Mouse (Mus musculus): Measurements from ENCODE around the gene Parp4. TPM values are rescaled to one million over a fixed set of nuclear protein-coding genes. Genes with fewer than 3 reads are reported as not detected.

The Parp4 gene
- polyA plus RNA-seq, 1 experiment = 0.01 TPM

DNA sequence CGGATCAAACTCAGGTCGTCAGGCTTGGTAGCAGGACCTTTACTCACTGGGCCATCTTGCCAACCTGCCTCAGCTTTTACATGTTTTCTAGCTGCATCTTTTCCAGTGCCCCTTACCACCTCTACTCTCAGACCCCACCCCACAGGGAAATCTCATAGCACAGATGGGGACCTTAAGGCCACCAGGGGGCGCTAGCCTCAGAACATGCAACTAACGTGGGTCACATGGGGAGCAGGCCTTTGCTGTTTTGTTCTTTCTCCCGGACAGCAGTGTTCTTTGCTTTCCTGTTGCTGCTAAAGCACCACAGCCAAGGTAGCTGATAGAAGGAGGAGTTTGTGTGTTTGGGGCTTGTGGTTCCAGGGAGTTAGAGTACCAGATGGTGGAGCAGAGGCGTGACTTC, 23.3 kb downstream of the Parp4 start:
- no peak overlapping the region for H3K4me3 ChIP-seq (replicated peaks)
- no peaks in the 10 kb centered on the region for H3K4me1 ChIP-seq (ENCODE audit: control insufficient read depth)
- peaks cover 2% of the 10 kb centered on the region; the same call in 1 of the 2 replicates for H3K36me3 ChIP-seq (ENCODE audit: control insufficient read depth)
- no peaks in the 10 kb centered on the region for H3K27me3 ChIP-seq (ENCODE audit: control insufficient read depth)
- no peaks in the 10 kb centered on the region for H3K9me3 ChIP-seq (ENCODE audit: control insufficient read depth, low read length)
- no peak for TF ChIP-seq TAL1 (IDR thresholded peaks at IDR 0.05; ENCODE audit: low read length)
- no peak for TF ChIP-seq GATA1 (IDR thresholded peaks at IDR 0.05; ENCODE audit: low read length)

DNA sequence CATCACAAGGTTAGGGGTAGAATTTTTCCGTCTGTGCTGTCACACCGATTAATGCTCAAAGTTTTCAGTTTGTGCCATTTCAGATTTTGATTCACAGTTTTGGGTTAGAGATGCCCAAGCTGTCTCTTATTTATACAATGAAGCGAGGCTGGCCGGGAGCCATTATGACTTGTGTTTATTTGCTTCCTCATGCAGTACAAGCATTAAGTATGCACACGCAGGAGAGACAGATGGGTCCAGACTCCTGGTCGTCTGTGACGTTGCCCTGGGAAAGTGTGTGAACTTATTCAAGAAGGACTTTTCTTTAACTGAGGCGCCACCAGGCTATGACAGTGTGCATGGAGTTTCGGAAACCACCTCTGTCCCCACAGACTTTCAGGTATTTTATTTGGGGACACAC, 26.6 kb downstream of the Parp4 start:
- no peaks in the 10 kb centered on the region for H3K9me3 ChIP-seq (ENCODE audit: control insufficient read depth, low read length)
- TF ChIP-seq GATA1 (IDR thresholded peaks at IDR 0.05; ENCODE audit: low read length) (no peak), TAL1 (IDR thresholded peaks at IDR 0.05; ENCODE audit: low read length) (no peak)

DNA sequence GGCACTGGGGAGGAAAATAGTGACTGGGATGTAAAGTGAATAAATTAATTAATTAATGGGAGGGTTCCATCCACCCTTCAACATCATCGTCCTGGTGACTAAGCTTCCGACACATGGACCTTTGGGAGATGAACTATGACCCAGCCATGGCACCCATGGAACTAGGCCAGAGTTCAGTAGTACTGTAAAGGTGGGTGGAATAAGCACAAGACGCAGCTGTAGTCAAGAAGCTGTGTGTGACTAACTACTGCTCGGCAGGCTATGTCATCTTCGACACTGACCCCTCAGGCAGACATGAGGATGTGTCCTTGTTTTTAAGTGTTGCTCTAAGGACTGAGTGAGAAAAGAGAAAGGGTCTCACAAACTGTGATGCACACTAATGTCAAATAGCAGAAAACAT, 29.0 kb downstream of the Parp4 start:
- no peak for TF ChIP-seq GATA1 (IDR thresholded peaks at IDR 0.05; ENCODE audit: low read length)
- TF ChIP-seq TAL1 (IDR thresholded peaks at IDR 0.05; ENCODE audit: low read length) = no peak
- Histone ChIP-seq H3K27me3 (ENCODE audit: control insufficient read depth) (no peaks in the 10 kb centered on the region), H3K4me1 (ENCODE audit: control insufficient read depth) (no peaks in the 10 kb centered on the region), H3K4me3 (replicated peaks) (no peak overlapping the region), H3K9me3 (ENCODE audit: control insufficient read depth, low read length) (no peaks in the 10 kb centered on the region), H3K36me3 (ENCODE audit: control insufficient read depth) (no peaks in the 10 kb centered on the region)

More for the DNA sequence above, 26.6 kb downstream of the Parp4 start:
- H3K4me3 ChIP-seq (replicated peaks) = no peak overlapping the region
- no peaks in the 10 kb centered on the region for H3K36me3 ChIP-seq (ENCODE audit: control insufficient read depth)
- no peaks in the 10 kb centered on the region for H3K4me1 ChIP-seq (ENCODE audit: control insufficient read depth)
- H3K27me3 ChIP-seq (ENCODE audit: control insufficient read depth) = no peaks in the 10 kb centered on the region

DNA sequence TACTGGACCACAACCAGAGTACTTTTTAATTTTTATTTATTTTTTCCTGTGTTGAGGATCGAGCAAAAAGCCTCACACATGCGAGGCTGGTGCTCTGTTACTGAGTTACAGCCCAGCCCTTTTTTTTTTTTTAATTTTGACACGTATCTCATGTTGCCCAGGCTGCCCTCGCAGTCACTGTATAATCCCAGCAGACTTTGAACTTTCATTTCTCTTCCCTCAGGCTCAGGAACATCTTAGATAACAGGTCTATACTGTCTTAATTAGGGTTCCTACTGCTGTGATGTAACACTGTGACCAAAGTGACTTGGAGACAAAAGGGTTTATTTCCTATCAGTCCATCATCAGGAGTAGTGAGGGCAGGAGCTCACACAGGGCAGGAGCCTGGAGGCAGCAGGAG, 29.7 kb downstream of the Parp4 start:
- Histone ChIP-seq H3K4me1 (ENCODE audit: control insufficient read depth) (no peaks in the 10 kb centered on the region), H3K4me3 (replicated peaks) (no peak overlapping the region), H3K36me3 (ENCODE audit: control insufficient read depth) (no peaks in the 10 kb centered on the region), H3K9me3 (ENCODE audit: control insufficient read depth, low read length) (no peaks in the 10 kb centered on the region), H3K27me3 (ENCODE audit: control insufficient read depth) (no peaks in the 10 kb centered on the region)
- TF ChIP-seq TAL1 (IDR thresholded peaks at IDR 0.05; ENCODE audit: low read length) = no peak
- no peak for TF ChIP-seq GATA1 (IDR thresholded peaks at IDR 0.05; ENCODE audit: low read length)

DNA sequence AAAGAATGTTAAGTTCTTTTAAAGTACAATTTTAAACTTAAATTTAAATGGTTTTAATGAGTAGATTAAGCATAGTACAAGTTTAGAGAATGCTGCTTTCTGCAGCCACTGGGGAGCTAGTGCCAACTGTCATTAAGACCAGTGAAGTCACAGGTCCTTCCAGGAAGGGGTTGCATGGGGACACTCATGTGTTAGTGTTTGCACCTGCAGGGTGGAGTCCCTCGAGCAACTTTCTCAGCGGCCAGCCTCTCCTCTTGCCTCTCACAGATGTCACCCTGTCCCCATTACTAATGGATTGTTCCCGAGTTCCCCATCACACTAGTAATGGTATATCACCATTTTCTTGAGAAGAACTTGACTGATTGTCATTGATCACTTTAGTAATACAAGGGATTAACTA, 37.8 kb downstream of the Parp4 start:
- H3K27me3 ChIP-seq (ENCODE audit: control insufficient read depth) = no peaks in the 10 kb centered on the region
- H3K9me3 ChIP-seq (ENCODE audit: control insufficient read depth, low read length) = no peaks in the 10 kb centered on the region
- no peaks in the 10 kb centered on the region for H3K4me1 ChIP-seq (ENCODE audit: control insufficient read depth)
- no peak overlapping the region for H3K4me3 ChIP-seq (replicated peaks)
- no peaks in the 10 kb centered on the region; the same call in 1 of the 2 replicates for H3K36me3 ChIP-seq (ENCODE audit: control insufficient read depth)
- TF ChIP-seq TAL1 (IDR thresholded peaks at IDR 0.05; ENCODE audit: low read length) (no peak), GATA1 (IDR thresholded peaks at IDR 0.05; ENCODE audit: low read length) (no peak)

DNA sequence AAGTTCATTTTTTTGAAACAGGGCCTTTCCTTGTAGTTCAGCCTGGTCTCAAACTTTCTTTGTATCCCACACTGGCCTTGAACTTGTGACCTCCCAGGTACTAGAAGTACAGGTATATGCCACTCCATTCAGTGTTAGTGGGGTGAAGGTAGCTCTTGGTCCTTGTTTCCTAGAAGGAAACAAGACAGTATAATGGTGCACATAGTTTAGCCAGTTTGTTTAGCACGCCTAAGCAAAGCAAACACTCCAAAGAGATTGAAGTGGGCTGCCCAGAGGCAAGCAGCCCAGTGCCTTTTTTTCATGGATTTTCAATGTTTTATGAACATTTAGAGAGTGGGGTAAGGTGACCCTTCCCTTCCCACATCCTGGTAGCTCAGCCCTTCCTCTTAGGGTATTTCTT, 42.1 kb downstream of the Parp4 start:
- H3K36me3 ChIP-seq (ENCODE audit: control insufficient read depth) = no peaks in the 10 kb centered on the region; the same call in 1 of the 2 replicates
- H3K4me3 ChIP-seq (replicated peaks) = no peak overlapping the region
- H3K9me3 ChIP-seq (ENCODE audit: control insufficient read depth, low read length) = no peaks in the 10 kb centered on the region
- no peak for TF ChIP-seq TAL1 (IDR thresholded peaks at IDR 0.05; ENCODE audit: low read length)
- no peak for TF ChIP-seq GATA1 (IDR thresholded peaks at IDR 0.05; ENCODE audit: low read length)
- H3K27me3 ChIP-seq (ENCODE audit: control insufficient read depth) = no peaks in the 10 kb centered on the region
- H3K4me1 ChIP-seq (ENCODE audit: control insufficient read depth) = no peaks in the 10 kb centered on the region

DNA sequence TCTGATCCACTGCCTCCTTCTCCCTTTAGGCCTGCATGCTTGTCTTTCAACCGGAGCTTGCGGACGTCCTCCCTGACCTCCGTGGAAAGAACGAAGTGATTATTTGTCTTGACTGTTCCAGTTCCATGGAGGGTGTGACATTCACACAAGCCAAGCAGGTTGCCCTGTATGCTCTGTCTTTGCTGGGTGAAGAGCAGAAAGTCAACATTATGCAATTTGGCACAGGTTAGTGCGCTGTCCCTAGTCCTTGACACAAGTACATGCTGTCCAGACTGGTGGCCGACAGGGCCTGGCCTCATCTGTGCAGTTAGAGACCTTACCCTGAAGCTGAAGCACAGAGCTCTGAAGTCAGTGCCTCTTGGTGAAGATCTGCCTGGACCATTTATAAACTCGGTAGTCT, 45.0 kb downstream of the Parp4 start:
- no peaks in the 10 kb centered on the region for H3K27me3 ChIP-seq (ENCODE audit: control insufficient read depth)
- H3K36me3 ChIP-seq (ENCODE audit: control insufficient read depth) = no peaks in the 10 kb centered on the region; the same call in 1 of the 2 replicates
- TF ChIP-seq GATA1 (IDR thresholded peaks at IDR 0.05; ENCODE audit: low read length) (no peak), TAL1 (IDR thresholded peaks at IDR 0.05; ENCODE audit: low read length) (no peak)

DNA sequence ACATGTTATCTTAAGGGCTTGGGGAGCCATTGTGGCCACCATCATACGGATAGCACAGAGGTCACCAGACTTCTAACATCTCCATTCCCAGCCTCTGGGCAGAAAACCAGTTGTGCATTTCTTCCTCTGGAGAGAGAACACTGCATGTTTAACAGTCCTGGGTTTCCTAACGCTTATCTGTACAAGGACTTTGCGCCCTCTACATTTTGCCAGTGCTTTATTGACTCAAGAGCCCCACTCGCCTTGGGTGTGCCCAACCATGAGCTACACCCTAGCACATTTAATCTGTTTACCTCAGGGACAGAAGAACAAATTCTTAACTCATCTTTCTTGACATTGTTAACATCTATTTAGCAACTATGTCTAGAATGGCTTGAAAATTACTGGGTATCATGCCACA, 50.8 kb downstream of the Parp4 start:
- H3K27me3 ChIP-seq (ENCODE audit: control insufficient read depth) = no peaks in the 10 kb centered on the region
- H3K9me3 ChIP-seq (ENCODE audit: control insufficient read depth, low read length) = peaks cover 3% of the 10 kb centered on the region
- TF ChIP-seq TAL1 (IDR thresholded peaks at IDR 0.05; ENCODE audit: low read length) (no peak), GATA1 (IDR thresholded peaks at IDR 0.05; ENCODE audit: low read length) (no peak)
- H3K4me3 ChIP-seq (replicated peaks) = no peak overlapping the region
- peaks cover 2% of the 10 kb centered on the region; the same call in 1 of the 2 replicates for H3K36me3 ChIP-seq (ENCODE audit: control insufficient read depth)
- no peaks in the 10 kb centered on the region for H3K4me1 ChIP-seq (ENCODE audit: control insufficient read depth)

More for the DNA sequence above, 45.0 kb downstream of the Parp4 start:
- H3K4me3 ChIP-seq (replicated peaks) = no peak overlapping the region
- no peaks in the 10 kb centered on the region for H3K4me1 ChIP-seq (ENCODE audit: control insufficient read depth)
- no peaks in the 10 kb centered on the region for H3K9me3 ChIP-seq (ENCODE audit: control insufficient read depth, low read length)

DNA sequence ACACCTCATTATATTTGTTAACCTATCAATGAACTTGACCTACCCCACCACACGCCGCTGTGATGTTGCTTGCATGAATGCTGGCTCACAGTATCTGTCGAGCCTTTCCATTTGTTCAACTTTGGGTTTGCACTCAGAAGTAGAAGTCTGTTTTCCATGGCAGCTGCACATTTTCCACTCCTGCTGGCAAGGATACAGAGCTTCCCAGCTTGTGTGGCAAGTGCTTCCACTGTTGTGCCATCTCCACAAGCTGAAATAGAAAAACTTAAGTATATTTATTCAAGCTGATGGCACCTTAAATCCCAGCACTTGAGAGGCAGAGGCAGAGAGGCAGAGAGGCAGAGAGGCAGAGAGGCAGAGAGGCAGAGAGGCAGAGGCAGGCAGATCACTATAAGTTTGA, 52.9 kb downstream of the Parp4 start:
- Histone ChIP-seq H3K27me3 (ENCODE audit: control insufficient read depth) (no peaks in the 10 kb centered on the region), H3K9me3 (ENCODE audit: control insufficient read depth, low read length) (peaks cover 3% of the 10 kb centered on the region), H3K36me3 (ENCODE audit: control insufficient read depth) (peaks cover 2% of the 10 kb centered on the region; the same call in 1 of the 2 replicates), H3K4me3 (replicated peaks) (no peak overlapping the region), H3K4me1 (ENCODE audit: control insufficient read depth) (no peaks in the 10 kb centered on the region)
- TF ChIP-seq TAL1 (IDR thresholded peaks at IDR 0.05; ENCODE audit: low read length) = no peak
- TF ChIP-seq GATA1 (IDR thresholded peaks at IDR 0.05; ENCODE audit: low read length) = no peak

DNA sequence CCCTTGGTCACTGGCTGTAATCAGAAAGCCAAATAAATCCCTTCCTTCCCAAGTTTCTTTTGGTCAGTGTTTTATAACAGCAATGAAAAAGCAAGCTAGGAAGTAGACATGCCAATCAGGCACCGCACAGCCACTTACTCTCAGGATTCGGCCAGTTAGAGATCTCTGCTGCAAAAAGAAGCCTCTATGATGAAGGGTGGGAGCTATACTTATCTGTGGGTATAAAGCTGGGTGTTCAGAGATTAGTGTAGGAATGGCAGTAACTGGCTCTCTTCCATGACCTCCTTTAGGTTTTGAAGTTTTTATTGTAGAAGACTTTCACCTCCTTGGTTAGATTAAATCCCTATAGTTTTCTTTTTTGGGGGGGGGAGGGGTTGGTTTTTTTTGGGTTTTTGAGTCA, 55.7 kb downstream of the Parp4 start:
- H3K4me1 ChIP-seq (ENCODE audit: control insufficient read depth) = peaks cover under 1% of the 10 kb centered on the region
- no peak overlapping the region for H3K4me3 ChIP-seq (replicated peaks)
- TF ChIP-seq GATA1 (IDR thresholded peaks at IDR 0.05; ENCODE audit: low read length) = no peak
- H3K36me3 ChIP-seq (ENCODE audit: control insufficient read depth) = peaks cover 2% of the 10 kb centered on the region; the same call in 1 of the 2 replicates
- H3K27me3 ChIP-seq (ENCODE audit: control insufficient read depth) = no peaks in the 10 kb centered on the region
- peaks cover 3% of the 10 kb centered on the region for H3K9me3 ChIP-seq (ENCODE audit: control insufficient read depth, low read length)
